Mouse (Mus musculus) gastrocnemius, adult 8-10 months (tissue): ENCODE measurements around the gene Aox4. TPM values are rescaled to one million over a fixed set of nuclear protein-coding genes. Genes with fewer than 3 reads are reported as not detected.

Experiments
- DNase-seq, 2 experiments: peaks; one replicate each; pipeline ENCODE4 v3.0.0; 2022; ENCODE audit warnings: low spot score in 2 of 2
- total RNA-seq, 4 experiments: library from RNA; stranded (reverse); gene quantifications; 2 replicates each; pipeline ENCODE4 v1.2.4; 2022

Gene Aox4
- total RNA-seq: not detected

DNA sequence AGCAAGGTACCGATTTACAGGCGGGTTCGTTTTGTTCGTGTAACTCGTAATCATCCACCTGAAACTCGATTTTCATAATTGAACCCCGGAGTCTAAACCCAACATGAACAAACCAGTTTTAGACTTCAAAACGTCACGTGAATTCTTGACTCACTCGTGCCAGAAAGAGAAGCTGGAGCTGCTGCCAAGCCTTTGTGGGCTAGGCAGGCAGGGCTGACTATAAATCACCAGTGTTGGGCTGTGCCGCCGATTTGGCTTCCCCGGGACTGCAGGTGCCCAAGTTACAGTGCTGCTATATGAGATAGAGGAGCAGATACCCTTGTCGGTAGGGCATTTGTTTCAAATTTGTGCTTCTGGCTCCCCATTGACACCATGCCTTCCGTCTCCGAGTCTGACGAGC is at the start of gene Aox4:
Gene Aox4, plus strand, starts transcription at position 195 of the 400 bp plus-strand sequence.
- DNase-seq: no peak

DNA sequence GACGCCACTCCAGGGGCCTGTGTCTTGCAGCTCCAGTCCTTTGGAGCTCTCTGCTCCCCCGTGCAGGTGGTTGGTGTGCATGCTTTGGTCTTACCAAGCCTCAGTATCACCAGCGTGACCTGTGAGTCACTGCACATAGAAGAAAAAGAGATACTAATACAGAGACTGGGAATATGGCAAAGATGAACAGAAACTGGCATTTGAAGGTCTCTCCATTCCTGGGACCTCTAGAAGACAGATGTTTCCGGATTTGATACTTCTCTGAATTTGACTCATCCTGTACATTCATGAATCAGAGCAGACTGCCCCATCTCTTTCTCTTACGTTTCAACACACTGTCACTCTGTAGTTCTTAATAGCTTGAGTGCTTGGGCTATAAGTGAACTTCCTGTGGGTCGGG is 40.3 kb upstream of the Aox4 start:
- DNase-seq: no peak

DNA sequence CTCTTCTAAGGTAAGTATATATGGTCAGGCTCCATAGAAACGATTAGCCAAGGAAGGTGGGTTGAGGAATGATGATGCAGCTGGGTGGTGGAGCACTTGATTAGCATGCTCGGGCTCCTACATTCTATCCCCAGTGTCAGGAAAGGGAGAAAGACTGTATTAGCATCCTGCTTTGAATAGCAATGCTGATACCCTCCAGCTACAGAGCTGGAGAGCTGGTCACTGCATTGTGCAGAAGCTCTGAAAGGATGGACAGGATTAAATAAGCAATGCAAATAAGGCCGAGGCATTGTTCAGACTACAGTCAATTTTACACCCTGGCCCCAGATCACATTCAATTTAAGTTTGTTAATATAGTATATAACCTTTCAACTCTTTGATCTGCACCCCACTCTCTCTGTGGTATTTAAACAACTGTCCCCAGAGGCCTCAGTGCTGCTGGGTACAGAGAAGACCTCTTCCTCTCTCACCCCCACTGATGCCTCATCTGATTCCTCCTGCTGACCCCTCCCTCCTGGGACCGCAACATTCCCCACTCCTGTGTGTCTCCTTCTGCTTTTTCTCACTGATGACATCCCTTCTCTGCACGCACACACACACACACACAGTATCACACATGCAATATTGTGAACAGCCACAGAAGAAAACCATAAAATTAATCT is 21.6 kb upstream of the Aox4 start:
- no peak for DNase-seq

- no peak for DNase-seq
Observed at GRCm38 (mm10) chr1:58194317-58194716, 15.9 kb upstream of the Aox4 start.

DNA sequence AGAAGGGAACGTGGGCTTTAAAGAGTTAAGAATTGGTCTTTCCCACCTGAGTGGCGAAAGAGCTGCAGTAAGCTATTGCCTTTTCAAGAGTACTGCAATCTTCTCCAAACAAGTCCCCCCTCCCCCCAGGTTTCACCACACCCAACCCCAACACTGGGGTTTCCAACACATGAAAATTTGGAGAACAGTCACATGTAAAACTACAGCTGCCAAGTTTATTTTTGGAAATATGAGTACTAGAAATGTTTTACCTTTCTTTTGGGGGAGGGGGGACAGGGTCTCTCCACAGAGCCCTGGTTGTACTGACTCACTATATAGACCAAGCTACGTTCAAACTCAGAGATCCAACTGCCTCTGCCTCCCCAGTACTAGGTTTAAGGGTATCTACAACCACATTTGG is 15.2 kb upstream of the Aox4 start:
- no peak for DNase-seq

DNA sequence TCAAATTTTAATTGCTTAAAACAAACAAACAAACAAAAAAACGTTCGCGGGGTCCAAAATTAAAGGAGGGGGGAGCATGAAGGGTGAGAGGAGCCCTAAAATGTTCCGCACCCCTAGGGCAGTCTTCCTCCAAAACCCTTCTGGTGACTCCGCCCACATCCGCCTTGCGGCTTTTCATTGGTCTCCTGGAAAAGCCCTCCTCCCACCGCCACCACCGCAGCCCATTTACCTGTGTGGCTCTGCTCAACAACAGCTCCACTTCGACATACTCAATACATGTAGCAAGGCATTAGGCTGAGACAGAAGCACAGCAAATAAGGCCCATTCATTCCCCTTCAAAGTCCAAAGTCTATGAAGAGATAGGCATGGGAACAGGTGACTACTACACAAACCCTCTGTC is 14.7 kb upstream of the Aox4 start:
- no peak for DNase-seq

DNA sequence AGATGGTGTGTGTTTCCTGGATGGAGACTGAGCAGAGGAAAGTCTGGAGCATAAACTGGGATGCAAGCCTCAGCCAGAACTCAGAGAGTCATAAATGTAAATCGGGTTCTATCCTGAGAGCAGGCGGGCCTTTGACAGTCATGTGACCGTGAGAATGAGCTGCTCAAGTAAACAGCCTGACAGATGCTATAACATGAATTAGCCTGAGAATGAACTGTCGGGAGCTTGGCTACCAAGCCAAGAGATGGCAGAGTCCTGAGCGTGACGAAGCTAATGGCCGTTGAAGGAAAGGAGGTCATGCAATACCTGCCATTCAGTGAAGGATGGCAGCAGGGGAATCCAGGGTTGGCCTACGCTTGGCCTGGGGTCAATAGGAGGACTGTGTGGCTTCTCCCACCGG is 13.2 kb upstream of the Aox4 start:
- DNase-seq: no peak

- DNase-seq: no peak
Observed at GRCm38 (mm10) chr1:58198386-58198785, 11.8 kb upstream of the Aox4 start.

GRCm38 (mm10) chr1:58212805-58213204 is 2.6 kb downstream of the Aox4 start:
- DNase-seq: no peak

GRCm38 (mm10) chr1:58213838-58214237 is 3.6 kb downstream of the Aox4 start:
- DNase-seq: no peak

DNA sequence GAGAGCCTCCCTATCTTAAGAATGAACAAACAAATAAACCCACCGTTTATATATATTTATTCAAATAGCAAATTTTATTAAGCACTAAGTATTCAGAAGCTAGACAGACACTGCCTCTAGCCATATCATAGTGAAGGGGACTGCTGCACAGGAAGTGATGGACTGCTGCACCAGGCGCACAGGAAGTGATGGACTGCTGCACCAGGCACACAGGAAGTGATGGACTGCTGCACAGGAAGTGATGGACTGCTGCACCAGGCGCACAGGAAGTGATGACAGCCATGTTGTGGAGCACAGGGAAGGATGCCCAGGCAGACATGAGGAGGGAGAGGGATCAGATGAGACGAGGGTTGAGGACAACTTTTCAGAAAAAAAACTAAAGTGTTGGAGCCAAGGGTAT is 5.2 kb downstream of the Aox4 start:
- DNase-seq: no peak

- DNase-seq: no peak
Observed at GRCm38 (mm10) chr1:58215956-58216532, 5.8 kb downstream of the Aox4 start.

- no peak for DNase-seq
Observed at GRCm38 (mm10) chr1:58221070-58221469, 10.9 kb downstream of the Aox4 start.

GRCm38 (mm10) chr1:58221879-58222278 is 11.7 kb downstream of the Aox4 start:
- no peak for DNase-seq

DNA sequence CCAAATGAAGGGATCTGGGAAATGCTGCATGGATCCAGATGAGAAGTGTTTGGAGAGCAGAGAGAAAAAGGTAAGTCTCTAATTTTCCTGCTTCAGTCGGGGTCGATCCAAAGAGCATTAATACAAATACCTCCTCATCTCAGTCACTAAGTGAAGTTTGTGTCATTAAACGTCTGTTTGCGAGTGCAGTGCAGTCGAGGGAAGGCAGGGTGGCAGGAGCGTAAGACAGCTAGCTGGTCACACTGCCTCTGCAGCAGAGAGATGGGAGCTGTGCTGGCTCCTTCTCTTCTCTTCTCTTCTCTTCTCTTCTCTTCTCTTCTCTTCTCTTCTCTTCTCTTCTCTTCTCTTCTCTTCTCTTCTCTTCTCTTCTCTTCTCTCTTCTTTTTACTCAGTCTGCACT is 17.9 kb downstream of the Aox4 start:
- DNase-seq: no peak

DNA sequence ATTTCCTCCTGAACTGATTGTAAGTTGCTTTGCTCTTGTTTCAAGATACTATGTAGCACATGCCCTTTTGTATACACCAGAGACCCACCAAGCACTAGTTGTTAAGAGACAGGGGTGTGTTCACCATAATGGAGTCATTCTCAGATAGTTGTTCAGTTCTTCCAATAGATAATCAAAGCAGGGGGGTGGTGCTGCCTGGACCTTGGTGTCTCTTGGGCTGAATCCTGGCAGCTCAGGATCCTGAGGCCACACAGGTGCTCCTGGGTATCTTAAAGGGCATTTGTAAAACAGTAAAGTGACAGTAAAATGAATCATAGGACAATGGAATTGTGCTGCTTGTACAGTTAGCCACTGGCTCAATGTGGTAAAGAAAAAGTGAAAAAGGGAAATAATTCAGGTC is 18.7 kb downstream of the Aox4 start:
- no peak for DNase-seq

DNA sequence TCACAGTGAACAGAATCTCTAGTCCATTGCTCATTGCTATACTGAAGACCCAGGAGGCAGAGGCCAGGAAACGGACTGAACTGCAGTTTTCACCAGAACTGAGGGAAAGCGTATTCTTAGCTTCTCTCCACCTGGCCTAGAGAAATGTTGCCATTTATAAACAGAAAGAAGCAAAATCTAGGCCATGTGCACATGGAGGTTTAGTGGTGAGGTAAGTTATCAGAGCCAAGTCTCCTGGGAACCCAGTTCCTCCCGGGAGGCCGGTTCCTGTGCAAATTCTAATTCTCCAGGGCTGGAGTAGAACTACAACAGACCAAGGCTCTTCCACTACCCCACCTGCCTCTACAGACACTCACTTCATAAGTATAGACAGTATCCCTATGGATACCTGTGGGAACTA is 19.6 kb downstream of the Aox4 start:
- DNase-seq: no peak

GRCm38 (mm10) chr1:58230542-58230941 is 20.3 kb downstream of the Aox4 start:
- no peak for DNase-seq

- DNase-seq: no peak
Observed at GRCm38 (mm10) chr1:58235405-58235804, 25.2 kb downstream of the Aox4 start.

- no peak for DNase-seq
Observed at GRCm38 (mm10) chr1:58237527-58238299, 27.5 kb downstream of the Aox4 start.

DNA sequence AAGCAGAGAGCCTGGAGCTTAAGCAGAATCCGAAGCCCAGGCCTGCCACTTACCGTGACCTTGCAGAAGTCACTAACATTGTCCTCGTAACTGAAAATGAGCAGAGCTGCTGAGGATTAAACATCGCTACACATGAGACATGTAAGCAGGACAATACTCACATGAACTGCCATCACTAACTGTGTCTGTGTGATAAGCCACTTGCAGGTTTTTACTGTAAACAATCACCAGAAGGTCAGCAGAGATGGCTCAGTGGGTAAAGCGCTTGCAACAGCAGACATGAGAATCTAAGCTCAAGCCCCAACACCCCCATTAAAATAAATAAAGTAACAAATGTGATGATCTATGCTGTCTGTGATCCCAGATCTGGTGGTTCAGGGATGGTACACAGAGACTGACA is 28.2 kb downstream of the Aox4 start:
- no peak for DNase-seq

DNA sequence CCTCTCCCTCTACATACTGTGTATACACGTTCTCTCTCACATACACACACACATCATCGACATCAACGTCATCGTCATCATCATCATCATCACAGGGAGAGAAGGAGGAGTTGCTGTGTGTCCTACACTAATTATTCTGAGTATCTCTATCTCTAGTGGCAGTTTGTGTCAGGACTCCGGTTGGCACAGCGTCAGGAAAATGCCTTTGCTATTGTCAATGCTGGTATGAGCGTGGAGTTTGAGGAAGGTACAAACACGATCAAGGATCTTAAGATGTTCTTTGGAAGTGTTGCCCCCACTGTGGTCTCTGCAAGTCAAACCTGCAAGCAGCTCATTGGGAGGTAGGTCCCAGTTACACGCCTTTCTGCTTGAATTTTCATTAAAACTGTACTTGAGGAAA is 28.8 kb downstream of the Aox4 start:
- no peak for DNase-seq

DNA sequence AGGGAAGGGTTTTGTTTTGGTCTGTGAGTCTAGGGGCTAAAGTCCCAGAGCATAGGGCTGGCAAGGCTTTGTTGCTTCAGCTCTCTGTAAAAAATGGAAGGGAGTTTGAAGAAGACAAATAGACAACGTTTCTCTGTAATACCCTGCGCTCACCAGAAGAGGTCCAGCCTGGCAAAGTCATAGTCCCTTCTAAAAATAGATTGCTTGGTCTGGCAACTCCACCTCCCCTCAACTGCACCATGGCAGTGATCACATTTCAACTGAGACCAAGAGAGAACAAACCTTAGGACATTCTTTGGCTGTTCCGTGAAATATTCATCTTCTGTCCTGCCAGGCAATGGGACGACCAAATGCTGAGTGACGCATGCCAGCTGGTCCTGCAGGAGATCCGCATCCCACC is 30.1 kb downstream of the Aox4 start:
- peak in 1 of 2 experiments; percentile 22 for DNase-seq
